Mouse (Mus musculus) embryonic fibroblast, embryonic 13.5 days (primary cell): ENCODE results near the gene Vmn1r79. TPM values are rescaled to one million over a fixed set of nuclear protein-coding genes. Genes with fewer than 3 reads are reported as not detected.
"Not testable (repeated sequence)": the region's sequence is repeated elsewhere in the genome, so short reads cannot be mapped to it uniquely, and the experiment has no call there.

Experiments used
- H3K27ac ChIP-seq: 2 replicates; pipeline ENCODE4 v1.5.1; 2012; ENCODE audit warnings: low read length, control low read depth, inconsistent platforms; ENCODE audit not compliant: insufficient read depth
- H3K4me1 ChIP-seq: 2 replicates; pipeline ENCODE4 v1.6.1; 2011; ENCODE audit warnings: low read length; ENCODE audit not compliant: control insufficient read depth, insufficient read depth
- H3K4me3 ChIP-seq: 2 replicates; pipeline ENCODE4 v1.5.1; 2011; ENCODE audit warnings: mild to moderate bottlenecking, control low read depth, low read length; ENCODE audit not compliant: insufficient read depth
- CTCF ChIP-seq: IDR thresholded peaks from 2 replicates; pipeline ENCODE4 v1.5.1; 2011; ENCODE audit warnings: mild to moderate bottlenecking, control low read depth, low read length, moderate library complexity, borderline replicate concordance; ENCODE audit not compliant: insufficient read depth
- POLR2A ChIP-seq: IDR thresholded peaks from 2 replicates; pipeline ENCODE4 v1.6.1; 2011; ENCODE audit warnings: low read depth, mild to moderate bottlenecking, control low read depth, low read length, moderate library complexity
- polyA plus RNA-seq: library from polyadenylated mRNA; stranded (reverse); fragments of >200 nt; gene quantifications from 2 replicates; pipeline ENCODE4 v1.2.4, GENCODE M21; 2011; ENCODE audit warnings: low read depth; ENCODE audit not compliant: missing spikeins, insufficient read length

Gene Vmn1r79
- polyA plus RNA-seq: not detected in 2 replicates

GRCm38 (mm10) chr7:12170979-12171378, at the start of gene Vmn1r79:
TSS of gene Vmn1r79 (plus strand) at chr7:12171279.
- not testable (repeated sequence) for H3K4me3 ChIP-seq, H3K4me1 ChIP-seq

GRCm38 (mm10) chr7:12149957-12150356, 21.1 kb upstream of the Vmn1r79 start, which contains the start of gene Vmn1r78:
TSS of gene Vmn1r78 (plus strand) at chr7:12150257.
- no peaks in the 10 kb centered on the region for H3K4me1 ChIP-seq
- no peak within 1 kb of the TSS for H3K27ac ChIP-seq
- no peak within 1 kb of the TSS for H3K4me3 ChIP-seq
- no peak for TF ChIP-seq POLR2A
- TF ChIP-seq CTCF: no peak

More at GRCm38 (mm10) chr7:12170979-12171378, at the start of gene Vmn1r79:
- H3K27ac ChIP-seq: not testable (repeated sequence)

DNA sequence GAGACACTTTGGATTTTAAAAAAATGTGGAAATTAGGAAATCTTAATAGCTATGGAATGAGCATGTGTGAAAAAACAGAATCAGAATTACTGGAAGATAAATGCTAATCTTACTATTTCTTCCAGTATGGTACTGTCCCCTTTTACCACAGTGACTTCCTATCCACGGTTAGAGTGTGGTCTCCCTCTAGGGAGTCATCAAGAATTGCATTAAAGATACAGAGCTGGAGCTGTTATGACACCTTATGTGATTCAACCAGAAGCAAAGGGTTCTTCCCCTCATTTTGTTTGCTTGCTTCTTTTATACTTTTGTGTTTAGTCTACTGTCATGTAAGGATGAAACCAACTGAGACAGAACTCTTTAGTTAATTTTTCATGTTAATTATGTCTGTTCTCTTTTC, 14.6 kb upstream of the Vmn1r79 start:
- H3K4me1 ChIP-seq, H3K4me3 ChIP-seq, H3K27ac ChIP-seq: not testable (repeated sequence)

DNA sequence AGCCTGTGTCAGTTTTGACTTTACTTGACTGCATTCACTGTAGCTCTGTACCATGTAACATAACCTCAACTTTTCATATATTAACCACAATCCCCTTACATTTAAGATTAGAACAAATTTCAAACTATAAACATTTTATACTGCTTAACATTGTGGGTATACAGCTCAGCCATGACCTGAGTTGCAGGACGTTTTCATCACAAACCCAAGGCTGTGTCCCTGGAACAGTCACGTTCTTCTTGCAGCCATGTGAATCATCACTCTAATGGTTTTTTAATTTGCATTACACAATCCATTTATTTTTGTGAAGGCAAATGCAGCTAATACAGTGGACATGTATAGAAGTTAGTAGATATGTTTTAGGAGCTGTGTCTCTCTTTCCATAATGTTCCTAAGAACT, 1.8 kb downstream of the Vmn1r79 start:
- H3K27ac ChIP-seq, H3K4me1 ChIP-seq, H3K4me3 ChIP-seq: not testable (repeated sequence)

GRCm38 (mm10) chr7:12188986-12189385, 17.9 kb downstream of the Vmn1r79 start, which contains the start of gene Vmn1r80:
TSS of gene Vmn1r80 (plus strand) at chr7:12189286.
- Histone ChIP-seq H3K27ac (no peak within 1 kb of the TSS), H3K4me3 (no peak within 1 kb of the TSS), H3K4me1 (no peaks in the 10 kb centered on the region)
- TF ChIP-seq POLR2A: no peak
- no peak for TF ChIP-seq CTCF

GRCm38 (mm10) chr7:12204141-12204540, 33.1 kb downstream of the Vmn1r79 start:
- no peak overlapping the region for H3K27ac ChIP-seq
- H3K4me3 ChIP-seq: no peak overlapping the region
- H3K4me1 ChIP-seq: no peaks in the 10 kb centered on the region
- no peak for TF ChIP-seq POLR2A
- TF ChIP-seq CTCF: no peak

Other genes with a start within 250 kb of the Vmn1r79 start
- not detected in 2 replicates for gene Vmn1r76, start 233.1 kb upstream of the Vmn1r79 start, polyA plus RNA-seq
- not detected in 2 replicates for gene Vmn1r77, start 134.5 kb upstream of the Vmn1r79 start, polyA plus RNA-seq
- not detected in 2 replicates for gene Vmn1r78, start 21.0 kb upstream of the Vmn1r79 start, polyA plus RNA-seq
- not detected in 2 replicates for gene Vmn1r80, start 18.0 kb downstream of the Vmn1r79 start, polyA plus RNA-seq
- 0.09 TPM in 1 of 2 replicates, not detected in the other for gene Vmn1r81, start 97.0 kb downstream of the Vmn1r79 start, polyA plus RNA-seq
- gene Vmn1r82, start 129.2 kb downstream of the Vmn1r79 start, polyA plus RNA-seq: not detected in 2 replicates
- gene Vmn1r83, start 158.2 kb downstream of the Vmn1r79 start, polyA plus RNA-seq: not detected in 2 replicates
- gene Vmn1r84, start 198.0 kb downstream of the Vmn1r79 start, polyA plus RNA-seq: not detected in 2 replicates